Mouse (Mus musculus) spleen, adult 2 months (tissue): ENCODE results near the gene Snu13.

Experiments used
- CTCF ChIP-seq: fragments of 200-500 bp; IDR thresholded peaks from 2 replicates; pipeline ENCODE4 v1.5.1; 2011; ENCODE audit warnings: mild to moderate bottlenecking, inconsistent platforms; ENCODE audit not compliant: insufficient read depth, insufficient read length, insufficient replicate concordance; ENCODE audit errors: extremely low read depth
- POLR2A ChIP-seq: fragments of 200-500 bp; IDR thresholded peaks from 2 replicates; pipeline ENCODE4 v1.6.1; 2011; ENCODE audit warnings: low read depth, low read length, inconsistent platforms

DNA sequence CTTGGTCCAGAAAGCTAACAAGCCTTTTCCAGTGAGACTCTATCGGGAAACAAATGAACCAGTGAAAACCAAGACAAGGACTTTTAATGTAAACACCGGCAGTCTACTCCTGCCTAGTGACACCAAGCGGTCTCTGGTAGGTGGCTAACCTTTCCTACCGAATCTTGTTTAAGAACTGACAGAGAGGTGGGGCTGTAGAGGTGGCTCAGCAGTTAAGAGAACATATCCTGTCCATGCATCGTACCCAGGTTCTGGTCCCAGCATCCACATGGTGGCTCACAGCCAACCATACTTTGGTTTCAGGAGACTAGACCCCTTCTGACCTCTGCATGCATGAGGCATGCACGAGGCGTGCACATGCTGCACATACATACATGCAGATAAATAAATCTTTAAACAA lies 20.1 kb downstream of the Snu13 start:
- TF ChIP-seq CTCF (no peak), POLR2A (no peak)
